Mouse (Mus musculus) MEL (cell line): ENCODE data around the gene Mrpl58.

Source experiments
- EP300 ChIP-seq, 2 experiments: IDR thresholded peaks; 2 replicates each; pipeline ENCODE4 v1.6.1; 2011; ENCODE audit warnings: improper control_type of control experiment in 2 of 2, low read length in 2 of 2, low read depth in 1 of 2, mild to moderate bottlenecking in 1 of 2
- GATA1 ChIP-seq: IDR thresholded peaks from 2 replicates; pipeline ENCODE4 v1.6.1; 2011; ENCODE audit warnings: low read depth, low read length, improper control_type of control experiment
- KAT2A ChIP-seq: conservative IDR thresholded peaks from 2 replicates; pipeline ENCODE4 v1.6.1; 2012; ENCODE audit warnings: low read depth, low read length, improper control_type of control experiment, inconsistent platforms
- MAX ChIP-seq: IDR thresholded peaks from 2 replicates; pipeline ENCODE4 v1.6.1; 2011; ENCODE audit warnings: low read length, improper control_type of control experiment
- NELFE ChIP-seq: IDR thresholded peaks from 2 replicates; pipeline ENCODE4 v1.6.1; 2011; ENCODE audit warnings: low read depth, low read length, improper control_type of control experiment
- POLR2A ChIP-seq, 2 experiments: IDR thresholded peaks; 2 replicates each; pipeline ENCODE4 v1.6.1; 2011 to 2012; ENCODE audit warnings: low read length in 2 of 2, mild to moderate bottlenecking in 2 of 2, control low read depth in 1 of 2, improper control_type of control experiment in 1 of 2, low read depth in 1 of 2, moderate library complexity in 1 of 2; ENCODE audit not compliant: control insufficient read depth in 1 of 2, insufficient read depth in 1 of 2, poor library complexity in 1 of 2
- ZNF384 ChIP-seq: IDR thresholded peaks from 2 replicates; pipeline ENCODE4 v1.6.1; 2012; ENCODE audit warnings: low read depth, mild to moderate bottlenecking, inconsistent platforms, low read length, improper control_type of control experiment

DNA sequence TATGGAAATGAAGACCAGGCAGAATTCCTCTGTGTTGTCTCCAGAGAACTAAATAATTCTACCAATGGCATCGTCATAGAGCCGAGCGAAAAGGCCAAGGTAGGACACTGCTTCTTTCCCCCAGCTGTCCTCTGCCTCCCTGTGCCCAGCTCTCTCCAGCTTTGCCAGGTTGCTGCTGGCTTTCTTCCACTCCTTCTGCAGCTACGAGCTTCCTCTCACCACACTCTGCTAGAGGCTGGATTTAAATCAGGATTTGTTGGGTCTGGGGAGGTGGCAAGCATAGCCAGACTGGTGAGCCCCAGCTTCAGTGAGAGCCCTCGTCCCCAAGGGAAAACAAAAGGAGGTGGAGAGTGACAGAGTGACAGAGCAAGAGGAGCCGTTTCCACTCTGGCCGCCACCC, 25.8 kb downstream of the Mrpl58 start:
- TF ChIP-seq MAX = no peak
- TF ChIP-seq GATA1 = no peak
- TF ChIP-seq KAT2A = no peak
- no peak for TF ChIP-seq ZNF384
- no peak for TF ChIP-seq POLR2A (IDR thresholded peaks at IDR 0.05; ENCODE audit: control insufficient read depth in 1 of 2, insufficient read depth in 1 of 2, low read depth in 1 of 2, low read length in 2 of 2, poor library complexity in 1 of 2)
- TF ChIP-seq EP300 (IDR thresholded peaks at IDR 0.05; ENCODE audit: low read depth in 1 of 2, low read length in 2 of 2) = no peak
- TF ChIP-seq NELFE = no peak
